Mouse (Mus musculus) thymus, postnatal 4 days (tissue): ENCODE measurements around the gene Lipe.
"Not testable (repeated sequence)": the region's sequence is repeated elsewhere in the genome, so short reads cannot be mapped to it uniquely, and the experiment has no call there.

Source experiments
- DNase-seq: peaks from one replicate; pipeline ENCODE4 v3.0.0; 2021

Gene Lipe

GRCm38 (mm10) chr7:25398610-25399009 lies at the start of gene Lipe:
Gene Lipe, minus strand, starts transcription at chr7:25398710.
- no peak for DNase-seq

GRCm38 (mm10) chr7:25440816-25441153 lies 42.3 kb upstream of the Lipe start:
- DNase-seq, result no peak

- no peak for DNase-seq
Observed at GRCm38 (mm10) chr7:25439978-25440815, 41.7 kb upstream of the Lipe start.

- no peak for DNase-seq
Observed at GRCm38 (mm10) chr7:25439124-25439822, 40.8 kb upstream of the Lipe start.

GRCm38 (mm10) chr7:25436704-25437103 lies 38.2 kb upstream of the Lipe start:
- DNase-seq, result no peak

- DNase-seq, result no peak
Observed at GRCm38 (mm10) chr7:25436226-25436625, 37.7 kb upstream of the Lipe start.

GRCm38 (mm10) chr7:25435546-25435851 lies 37.0 kb upstream of the Lipe start:
- DNase-seq, result no peak

- DNase-seq, result no peak
Observed at GRCm38 (mm10) chr7:25434654-25435545, 36.4 kb upstream of the Lipe start.

- no peak for DNase-seq
Observed at GRCm38 (mm10) chr7:25433781-25434560, 35.5 kb upstream of the Lipe start.

- DNase-seq, result no peak
Observed at GRCm38 (mm10) chr7:25433007-25433541, 34.6 kb upstream of the Lipe start.

- no peak for DNase-seq
Observed at GRCm38 (mm10) chr7:25432381-25432780, 33.9 kb upstream of the Lipe start.

GRCm38 (mm10) chr7:25429886-25430784 lies 31.6 kb upstream of the Lipe start:
- DNase-seq, result no peak

- no peak for DNase-seq
Observed at GRCm38 (mm10) chr7:25428321-25428720, 29.8 kb upstream of the Lipe start.

GRCm38 (mm10) chr7:25427144-25427543 lies 28.6 kb upstream of the Lipe start:
- no peak for DNase-seq

GRCm38 (mm10) chr7:25426380-25426779 lies 27.9 kb upstream of the Lipe start:
- DNase-seq, result not testable (repeated sequence)

- DNase-seq, result peak; percentile 88
Observed at GRCm38 (mm10) chr7:25424429-25424828, 25.9 kb upstream of the Lipe start.

- DNase-seq, result no peak
Observed at GRCm38 (mm10) chr7:25422286-25422841, 23.9 kb upstream of the Lipe start.

- no peak for DNase-seq
Observed at GRCm38 (mm10) chr7:25419943-25420342, 21.4 kb upstream of the Lipe start.

- DNase-seq, result no peak
Observed at GRCm38 (mm10) chr7:25419536-25419935, 21.0 kb upstream of the Lipe start.

- peak; percentile 71 for DNase-seq
Observed at GRCm38 (mm10) chr7:25417597-25417996, 19.1 kb upstream of the Lipe start.
